Mouse (Mus musculus) lung, postnatal 4 days (tissue): ENCODE measurements around the gene Prss35.

Source experiments
- DNase-seq, 2 experiments: peaks; one replicate each; pipeline ENCODE4 v3.0.0; 2021

The Prss35 gene

GRCm38 (mm10) chr9:86734795-86735194 lies 8.7 kb upstream of the Prss35 start:
- no peak for DNase-seq

- DNase-seq, result no peak
These were observed 6.5 kb upstream of the Prss35 start for GRCm38 (mm10) chr9:86736991-86737390.

GRCm38 (mm10) chr9:86738067-86738466 lies 5.4 kb upstream of the Prss35 start:
- DNase-seq, result no peak

GRCm38 (mm10) chr9:86738801-86739200 lies 4.6 kb upstream of the Prss35 start:
- DNase-seq, result no peak

GRCm38 (mm10) chr9:86739971-86740370 lies 3.5 kb upstream of the Prss35 start:
- no peak for DNase-seq

- DNase-seq, result no peak
These were observed 592 bp downstream of the Prss35 start for GRCm38 (mm10) chr9:86744041-86744440.

- DNase-seq, result peak; percentile 74 to 78
These were observed 2.6 kb downstream of the Prss35 start for GRCm38 (mm10) chr9:86745926-86746581.

GRCm38 (mm10) chr9:86762477-86763376 lies 19.3 kb downstream of the Prss35 start:
- DNase-seq, result no peak

GRCm38 (mm10) chr9:86764002-86764401 lies 20.6 kb downstream of the Prss35 start:
- no peak for DNase-seq

GRCm38 (mm10) chr9:86766991-86767390 lies 23.5 kb downstream of the Prss35 start:
- DNase-seq, result no peak

- no peak for DNase-seq
These were observed 29.4 kb downstream of the Prss35 start for GRCm38 (mm10) chr9:86772897-86773296.

GRCm38 (mm10) chr9:86773996-86774395 lies 30.5 kb downstream of the Prss35 start:
- DNase-seq, result no peak

- no peak for DNase-seq
These were observed 31.9 kb downstream of the Prss35 start for GRCm38 (mm10) chr9:86775374-86775773.

GRCm38 (mm10) chr9:86777309-86777708 lies 33.9 kb downstream of the Prss35 start:
- no peak for DNase-seq

GRCm38 (mm10) chr9:86778212-86778611 lies 34.8 kb downstream of the Prss35 start:
- no peak for DNase-seq

GRCm38 (mm10) chr9:86781426-86781825 lies 38.0 kb downstream of the Prss35 start:
- DNase-seq, result no peak

GRCm38 (mm10) chr9:86782836-86783235 lies 39.4 kb downstream of the Prss35 start:
- DNase-seq, result no peak

- DNase-seq, result no peak
These were observed 45.7 kb downstream of the Prss35 start for GRCm38 (mm10) chr9:86789186-86789585.

- no peak for DNase-seq
These were observed 48.5 kb downstream of the Prss35 start for GRCm38 (mm10) chr9:86791927-86792326.

- DNase-seq, result no peak
These were observed 51.8 kb downstream of the Prss35 start for GRCm38 (mm10) chr9:86795236-86795635.

- DNase-seq, result no peak
These were observed 54.1 kb downstream of the Prss35 start for GRCm38 (mm10) chr9:86797553-86797952.

GRCm38 (mm10) chr9:86798129-86798528 lies 54.7 kb downstream of the Prss35 start:
- no peak for DNase-seq

GRCm38 (mm10) chr9:86798686-86799085 lies 55.2 kb downstream of the Prss35 start:
- no peak for DNase-seq

GRCm38 (mm10) chr9:86799099-86799498 lies 55.6 kb downstream of the Prss35 start:
- DNase-seq, result no peak
